In the genomic region with DNA sequence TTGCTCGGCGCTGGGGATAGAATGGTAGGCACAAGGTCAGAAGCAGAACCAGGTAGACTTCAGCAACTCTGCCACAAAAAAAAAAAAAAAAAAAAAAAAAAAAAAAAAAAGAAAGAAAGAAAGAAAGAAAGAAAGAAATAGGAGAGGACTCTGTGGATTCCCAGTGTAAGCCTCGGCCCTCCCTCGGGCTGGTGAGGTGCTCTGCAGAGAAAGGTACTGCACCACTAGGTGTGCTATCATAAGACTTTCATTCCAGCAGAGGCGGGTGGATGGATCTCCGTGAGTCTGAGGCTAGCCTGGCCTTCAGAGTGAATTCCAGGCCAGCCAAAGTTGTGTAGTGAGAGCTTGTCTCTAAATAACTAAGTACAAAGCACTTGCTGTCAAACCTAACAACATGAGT, we compare ENCODE assay signal across 13 mouse cellular contexts. TPM values are rescaled to one million over a fixed set of nuclear protein-coding genes. Genes with fewer than 3 reads are reported as not detected.
DNase-seq lines count a peak whose midpoint lies in the region; TF ChIP-seq lines count a peak whose summit lies in the region.
"Had no signal": no experiment of that assay in that cellular context is flagged by ENCODE, and none has a peak within 500 bp of the region (broad histone marks: within the 10 kb centered on the region; RNA-seq: fewer than 3 reads in every experiment).

No protein-coding gene starts in this region.

- no peak for TF ChIP-seq POLR2A in ES-Bruce4 (IDR thresholded peaks at IDR 0.05; ENCODE audit: insufficient read depth, low read length)
- TF ChIP-seq POLR2A in brain, embryonic 14.5 days (IDR thresholded peaks at IDR 0.05; ENCODE audit: borderline replicate concordance, extremely low read depth, insufficient read depth, insufficient read length, poor library complexity, severe bottlenecking) = no peak

- no peak overlapping the region for H3K9ac ChIP-seq in ES-Bruce4 (ENCODE audit: low read depth, poor library complexity, severe bottlenecking)
- H3K9ac ChIP-seq: hindbrain, embryonic 12.5 days; neural tube, embryonic 13.5 days had no signal

- TF ChIP-seq EP300 in ES-Bruce4 (IDR thresholded peaks at IDR 0.05; ENCODE audit: insufficient read depth, low read depth, low read length) = no peak

- no peak overlapping the region for H3K27ac ChIP-seq in layer of hippocampus, adult 2 months
- H3K27ac ChIP-seq in ES-Bruce4 (ENCODE audit: insufficient read depth, low read length) = no peak overlapping the region
- H3K27ac ChIP-seq: hindbrain, embryonic 12.5 days; macrophage; neural tube, embryonic 13.5 days had no signal

- no peaks in the 10 kb centered on the region; the same call in 1 of the 2 replicates for H3K27me3 ChIP-seq in ES-Bruce4 (ENCODE audit: control insufficient read depth, insufficient read depth, low read length, poor library complexity, severe bottlenecking)
- H3K27me3 ChIP-seq: hindbrain, embryonic 12.5 days; neural tube, embryonic 13.5 days had no signal

- H3K36me3 ChIP-seq in ES-Bruce4 (ENCODE audit: control insufficient read depth, insufficient read depth, low read length, poor library complexity, severe bottlenecking) = no peaks in the 10 kb centered on the region
- H3K36me3 ChIP-seq: G1E; hindbrain, embryonic 12.5 days; neural tube, embryonic 13.5 days had no signal

- DNase-seq in layer of hippocampus, adult 2 months (ENCODE audit: low spot score in 2 of 2) = no peak
- DNase-seq in layer of hippocampus, postnatal 10 days (ENCODE audit: low spot score in 2 of 2) = no peak
- no peak for DNase-seq in brain, embryonic 14.5 days (ENCODE audit: low read depth)
- DNase-seq in retina, postnatal 1 day = peak; percentile 16
- no peak for DNase-seq in layer of hippocampus, adult 9-10 months (ENCODE audit: low spot score)
- DNase-seq in kidney, postnatal 14 days = no peak
- DNase-seq: adrenal gland, postnatal 25 days had no signal

- no peaks in the 10 kb centered on the region for H3K9me3 ChIP-seq in ES-Bruce4 (replicated peaks; ENCODE audit: control insufficient read depth, insufficient read depth, low read length, poor library complexity, severe bottlenecking)
- H3K9me3 ChIP-seq: hindbrain, embryonic 12.5 days; neural tube, embryonic 13.5 days had no signal

- TF ChIP-seq CTCF in layer of hippocampus, adult 2 months (conservative IDR thresholded peaks at IDR 0.05) = peak; percentile 48
- TF ChIP-seq CTCF in ES-Bruce4 (IDR thresholded peaks at IDR 0.05; ENCODE audit: low read depth, low read length) = peak; percentile 18
- peak; percentile 34; the same call in 1 of the 2 replicates for TF ChIP-seq CTCF in brain, embryonic 14.5 days (IDR thresholded peaks at IDR 0.05; ENCODE audit: borderline replicate concordance, extremely low read depth, insufficient read depth, insufficient read length)

- no peak overlapping the region for H3K4me3 ChIP-seq in layer of hippocampus, adult 2 months
- H3K4me3 ChIP-seq in ES-Bruce4 (ENCODE audit: low read depth, low read length) = no peak overlapping the region
- H3K4me3 ChIP-seq: erythroblast, embryonic 14.5 days; hindbrain, embryonic 12.5 days; neural tube, embryonic 13.5 days had no signal

- H3K4me1 ChIP-seq in ES-Bruce4 (ENCODE audit: control insufficient read depth, insufficient read depth, low read length) = no peaks in the 10 kb centered on the region
- H3K4me1 ChIP-seq: neural tube, embryonic 13.5 days had no signal

RNA-seq across cellular contexts. Expression of gene Minos1, which starts 10.9 kb away (rescaled TPM):
- total RNA-seq in layer of hippocampus, adult 2 months (2021) = 100 to 1,000 TPM; 184 to 196 TPM
- total RNA-seq in layer of hippocampus, postnatal 10 days (2021) = 100 to 1,000 TPM; 206 to 208 TPM
- polyA plus RNA-seq in ES-Bruce4 (2011; ENCODE audit: insufficient read depth, insufficient read length, low read depth, missing spikeins) = 137 and 154 TPM in 2 replicates
- 115 and 144 TPM in 2 replicates for polyA plus RNA-seq in brain, embryonic 14.5 days (2012; rRNA removed)

RNA-seq across cellular contexts. Expression of gene Nbl1, which starts 49.0 kb away (rescaled TPM):
- 10 to 100 TPM; 84.4 to 89.9 TPM for total RNA-seq in layer of hippocampus, adult 2 months (2021)
- 10 to 100 TPM; 64.4 to 83.9 TPM for total RNA-seq in layer of hippocampus, postnatal 10 days (2021)
- 4.3 and 5.1 TPM in 2 replicates for polyA plus RNA-seq in ES-Bruce4 (2011; ENCODE audit: insufficient read depth, insufficient read length, low read depth, missing spikeins)
- 33.8 and 35.8 TPM in 2 replicates for polyA plus RNA-seq in brain, embryonic 14.5 days (2012; rRNA removed)

RNA-seq across cellular contexts. Expression of gene Capzb, which starts 50.9 kb away (rescaled TPM):
- total RNA-seq in layer of hippocampus, adult 2 months (2021) = 100 to 1,000 TPM; 374 to 416 TPM
- total RNA-seq in layer of hippocampus, postnatal 10 days (2021) = 100 to 1,000 TPM; 343 to 381 TPM
- 293 and 299 TPM in 2 replicates for polyA plus RNA-seq in ES-Bruce4 (2011; ENCODE audit: insufficient read depth, insufficient read length, low read depth, missing spikeins)
- 138 and 186 TPM in 2 replicates for polyA plus RNA-seq in brain, embryonic 14.5 days (2012; rRNA removed)
